Mouse (Mus musculus) hindbrain, postnatal 0 days (tissue): ENCODE measurements around the gene Cd2. TPM values are rescaled to one million over a fixed set of nuclear protein-coding genes. Genes with fewer than 3 reads are reported as not detected.
A peak's percentile ranks its signal among the peaks of the same experiment; 100 is the strongest.

Experiments used
- ATAC-seq: fragments of 200-750 bp; cut with Nextera tagmentation; 2 replicates; pipeline ENCODE4 v1.8.0; 2017; ENCODE audit warnings: mild to moderate bottlenecking, moderate TSS enrichment, moderate library complexity
- DNase-seq: peaks from one replicate; pipeline ENCODE4 v3.0.0-alpha.2; 2015; ENCODE audit warnings: low spot score
- H3K27ac ChIP-seq: fragments of 300-500 bp; sonication (generic); 2 replicates; pipeline ENCODE4 v1.5.1; 2014; ENCODE audit warnings: mild to moderate bottlenecking
- H3K27me3 ChIP-seq: fragments of 300-500 bp; sonication (generic); 2 replicates; pipeline ENCODE4 v1.6.1; 2014; ENCODE audit warnings: low read length, mixed read lengths; ENCODE audit not compliant: insufficient read depth
- H3K36me3 ChIP-seq: fragments of 300-500 bp; sonication (generic); 2 replicates; pipeline ENCODE4 v1.6.1; 2014; ENCODE audit warnings: low read length, mixed read lengths; ENCODE audit not compliant: insufficient read depth
- H3K4me1 ChIP-seq: fragments of 300-500 bp; sonication (generic); 2 replicates; pipeline ENCODE4 v1.6.1; 2014; ENCODE audit warnings: antibody characterized with exemption, low read length, mixed read lengths; ENCODE audit not compliant: insufficient read depth
- H3K4me2 ChIP-seq: fragments of 300-500 bp; sonication (generic); 2 replicates; pipeline ENCODE4 v1.6.1; 2014; ENCODE audit warnings: low read depth, mild to moderate bottlenecking, low read length, moderate library complexity, mixed read lengths
- H3K4me3 ChIP-seq: fragments of 300-500 bp; sonication (generic); 2 replicates; pipeline ENCODE4 v1.5.1; 2014; ENCODE audit warnings: low read length
- H3K9ac ChIP-seq: fragments of 300-500 bp; sonication (generic); replicated peaks from 2 replicates; pipeline ENCODE4 v1.6.1; 2014; ENCODE audit warnings: mild to moderate bottlenecking, low read length, moderate library complexity, mixed read lengths
- H3K9me3 ChIP-seq: fragments of 300-500 bp; sonication (generic); 2 replicates; pipeline ENCODE4 v1.6.1; 2016; ENCODE audit warnings: low read length, mixed read lengths
- CTCF ChIP-seq: IDR thresholded peaks from 2 replicates; pipeline ENCODE4 v1.5.1; 2016; ENCODE audit warnings: antibody characterized with exemption, control low read depth, low read depth
- WGBS: fragments of 180-500 bp; shearing (Covaris S2); extraction: QIAGEN DNeasy Blood & Tissue Kit; methylation state at CpG from one replicate; pipeline ENCODE4 v1.1.7; 2014; 5-methylcytosine and 5-hydroxymethylcytosine counted together
- polyA plus RNA-seq: library from polyadenylated mRNA; unstranded; fragments of >200 nt; fragmentation: Nextera tagmentation; extraction: Ambion mirVana; gene quantifications from 2 replicates; pipeline ENCODE4 v1.2.1, GENCODE M21; 2015
- total RNA-seq: library from RNA; depleted of rRNA; stranded (reverse); fragments of >200 nt; gene quantifications from 2 replicates; pipeline ENCODE4 v1.2.3, GENCODE M21; 2014

Cd2 gene
- total and polyA plus RNA-seq, 2 experiments from 2014 or later: not detected

DNA sequence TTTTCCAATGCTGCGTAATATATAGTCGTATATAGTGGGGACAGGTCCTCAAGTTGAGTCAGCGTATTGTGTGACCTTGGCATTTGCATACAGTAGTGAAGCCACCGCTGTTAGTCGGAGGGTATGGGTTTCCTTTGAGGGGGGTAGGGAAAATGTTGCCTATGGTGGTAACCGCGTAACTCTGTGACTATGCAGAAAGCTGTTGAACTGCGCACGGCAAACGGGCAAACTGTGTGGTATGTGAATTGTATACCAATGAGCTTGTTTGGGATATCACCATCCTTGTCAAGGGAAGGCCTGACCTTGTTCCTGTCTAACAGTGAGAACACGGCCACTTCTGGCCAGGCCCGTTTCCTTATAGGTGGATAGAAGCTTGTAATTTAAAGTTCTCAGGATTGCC, 1.9 kb downstream of the Cd2 start:
- peaks cover 3% of the 10 kb centered on the region; the same call in 1 of the 2 replicates for H3K4me1 ChIP-seq
- H3K4me2 ChIP-seq: no peak overlapping the region
- no peaks in the 10 kb centered on the region for H3K27me3 ChIP-seq
- H3K9me3 ChIP-seq: no peaks in the 10 kb centered on the region
- ATAC-seq: no peak
- 91% methylated on average over 12 of the region's 12 CpGs for WGBS
- no peak for DNase-seq
- no peak overlapping the region for H3K9ac ChIP-seq
- H3K36me3 ChIP-seq: no peaks in the 10 kb centered on the region
- TF ChIP-seq CTCF: no peak
- no peak overlapping the region for H3K27ac ChIP-seq
- no peak overlapping the region for H3K4me3 ChIP-seq

DNA sequence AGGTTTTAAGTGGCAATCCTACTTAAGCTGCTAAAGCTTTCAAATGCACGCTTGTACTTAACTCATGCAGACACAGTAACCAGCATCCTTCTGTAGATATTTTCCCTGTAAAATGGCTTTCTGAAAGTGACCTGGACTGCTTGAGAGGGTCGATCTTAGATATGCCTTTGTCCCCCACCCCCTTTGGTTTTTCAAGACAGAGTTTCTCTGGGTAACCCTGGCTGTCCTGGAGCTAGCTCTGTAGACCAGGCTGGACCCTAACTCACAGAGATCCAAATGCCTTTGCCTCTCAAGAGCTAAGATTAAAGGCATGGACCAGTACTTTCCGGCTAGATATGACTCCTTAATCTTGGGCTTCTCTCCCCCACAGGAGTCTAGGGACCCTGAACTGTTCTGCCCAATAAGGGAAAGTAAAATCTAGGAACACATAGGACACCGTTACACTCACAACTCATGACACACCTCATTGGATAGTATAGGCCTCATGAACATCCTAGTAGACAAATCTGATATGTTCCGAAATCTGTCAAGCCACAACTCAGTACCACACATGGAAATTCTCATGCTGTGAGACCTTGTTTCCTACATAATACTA, 2.6 kb downstream of the Cd2 start:
- WGBS: 91% methylated on average over 5 of the region's 5 CpGs
- no peak for TF ChIP-seq CTCF
- no peak overlapping the region for H3K9ac ChIP-seq
- DNase-seq (no peak), ATAC-seq (no peak)
- H3K4me2 ChIP-seq: no peak overlapping the region
- no peaks in the 10 kb centered on the region for H3K36me3 ChIP-seq
- no peak overlapping the region for H3K27ac ChIP-seq
- peaks cover 5% of the 10 kb centered on the region; the same call in 1 of the 2 replicates for H3K4me1 ChIP-seq
- H3K9me3 ChIP-seq: no peaks in the 10 kb centered on the region
- no peaks in the 10 kb centered on the region for H3K27me3 ChIP-seq
- H3K4me3 ChIP-seq: no peak overlapping the region

DNA sequence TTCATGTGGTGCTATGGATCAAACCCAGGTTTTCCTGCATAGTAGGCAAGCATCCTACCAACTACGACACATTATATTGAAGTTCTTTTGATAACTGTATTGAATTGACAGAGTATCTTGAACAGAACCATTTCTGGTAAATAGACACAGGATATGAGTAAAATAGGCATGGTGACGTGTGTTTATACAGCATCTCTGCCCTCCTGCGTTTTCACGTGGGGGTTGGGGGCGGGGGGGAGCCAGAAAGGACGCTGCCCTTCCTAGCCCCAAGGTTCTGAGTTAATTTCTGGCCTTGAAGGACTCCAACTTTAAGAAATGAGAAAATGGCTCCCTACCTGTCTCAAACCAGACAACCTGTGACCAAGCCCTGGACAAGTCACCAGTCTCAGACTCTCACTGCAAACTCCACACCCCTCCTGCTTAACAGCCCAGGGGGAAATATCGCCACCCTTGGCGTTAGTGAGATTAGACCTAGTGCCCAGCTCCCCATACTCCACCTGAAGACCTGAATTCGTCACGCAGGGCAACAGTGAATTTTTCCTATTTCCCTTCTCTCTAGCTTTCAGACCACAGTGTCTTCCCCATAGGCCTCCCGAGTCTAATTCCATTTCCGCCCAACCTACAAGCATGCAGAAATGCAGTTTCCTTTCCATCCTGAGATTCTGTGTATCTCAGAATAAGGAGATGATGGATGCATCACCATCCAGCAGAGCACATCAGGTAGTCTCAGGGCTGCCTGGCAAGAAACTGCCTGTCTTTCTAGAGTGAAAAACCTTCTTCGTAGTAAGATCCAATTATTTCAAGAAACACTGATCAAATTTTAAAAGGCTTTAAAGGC, 3.7 kb downstream of the Cd2 start:
- Histone ChIP-seq H3K9me3 (no peaks in the 10 kb centered on the region), H3K27ac (no peak overlapping the region), H3K4me1 (peaks cover 5% of the 10 kb centered on the region; the same call in 1 of the 2 replicates), H3K9ac (no peak overlapping the region), H3K27me3 (no peaks in the 10 kb centered on the region), H3K4me3 (no peak overlapping the region), H3K4me2 (no peak overlapping the region), H3K36me3 (no peaks in the 10 kb centered on the region)
- 88% methylated on average over 13 of the region's 13 CpGs for WGBS
- DNase-seq: no peak
- ATAC-seq: no peak
- TF ChIP-seq CTCF: no peak

DNA sequence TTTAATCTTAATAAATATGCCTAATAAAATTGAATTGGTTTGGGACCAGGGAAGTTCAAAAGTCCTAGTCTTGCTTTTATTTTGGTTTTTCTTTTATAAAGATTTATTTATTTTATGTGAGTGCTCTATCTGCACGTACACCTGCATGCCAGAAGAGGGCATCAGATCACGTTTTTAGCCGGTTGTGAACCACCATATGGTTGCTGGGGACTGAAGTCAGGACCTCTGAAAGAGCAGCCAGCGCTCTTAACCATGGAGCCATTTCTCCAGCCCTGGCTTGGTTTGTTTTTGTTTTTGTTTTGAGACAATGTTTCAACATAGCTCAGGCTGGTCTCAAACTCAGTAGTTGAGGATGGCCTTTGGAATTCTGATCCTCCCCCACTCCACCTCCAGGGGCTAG, 4.3 kb downstream of the Cd2 start:
- Histone ChIP-seq H3K9me3 (no peaks in the 10 kb centered on the region), H3K4me2 (no peak overlapping the region), H3K4me3 (no peak overlapping the region), H3K27ac (no peak overlapping the region), H3K9ac (no peak overlapping the region), H3K4me1 (peaks cover 5% of the 10 kb centered on the region; the same call in 1 of the 2 replicates), H3K27me3 (no peaks in the 10 kb centered on the region), H3K36me3 (no peaks in the 10 kb centered on the region)
- DNase-seq: no peak
- no peak for ATAC-seq
- WGBS: 82% methylated on average over 4 of the region's 4 CpGs
- TF ChIP-seq CTCF: peak; percentile 3; the same call in 1 of the 2 replicates

DNA sequence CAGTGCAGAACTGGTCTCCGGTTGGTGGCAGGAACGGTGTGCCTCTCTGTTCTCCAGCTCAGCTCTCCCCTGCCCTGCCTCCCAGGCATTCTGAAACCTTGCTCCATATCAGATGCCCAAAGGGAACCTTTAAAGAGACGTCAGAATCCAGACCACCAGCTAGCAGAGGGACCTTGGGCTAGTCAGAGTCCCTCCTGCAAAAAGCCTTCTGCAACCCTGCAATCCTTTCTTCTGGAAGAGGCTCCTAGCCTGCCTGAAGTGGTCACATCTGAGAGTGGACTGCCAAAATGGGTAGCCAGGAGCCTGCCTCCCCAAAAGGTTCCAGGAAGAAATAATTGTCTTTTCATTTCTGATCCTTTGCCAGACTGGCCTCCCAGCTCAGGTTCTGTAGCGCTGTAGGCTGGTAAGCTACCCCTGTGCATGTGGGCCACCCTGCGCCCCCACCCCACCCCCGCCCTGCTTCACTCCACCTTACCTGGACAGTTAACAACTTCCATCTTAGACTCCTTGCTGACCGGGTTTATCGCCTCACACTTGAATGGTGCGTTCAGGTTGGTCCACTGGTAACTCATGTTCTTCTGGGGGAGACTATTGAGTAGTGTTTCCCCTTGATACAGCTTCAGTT, 5.1 kb downstream of the Cd2 start:
- DNase-seq (no peak), ATAC-seq (no peak)
- no peaks in the 10 kb centered on the region for H3K9me3 ChIP-seq
- TF ChIP-seq CTCF: no peak
- 89% methylated on average over 9 of the region's 9 CpGs for WGBS
- H3K9ac ChIP-seq: no peak overlapping the region
- H3K4me3 ChIP-seq: no peak overlapping the region
- no peaks in the 10 kb centered on the region for H3K36me3 ChIP-seq
- H3K27me3 ChIP-seq: no peaks in the 10 kb centered on the region
- no peak overlapping the region for H3K27ac ChIP-seq
- H3K4me2 ChIP-seq: no peak overlapping the region
- peaks cover 5% of the 10 kb centered on the region; the same call in 1 of the 2 replicates for H3K4me1 ChIP-seq

DNA sequence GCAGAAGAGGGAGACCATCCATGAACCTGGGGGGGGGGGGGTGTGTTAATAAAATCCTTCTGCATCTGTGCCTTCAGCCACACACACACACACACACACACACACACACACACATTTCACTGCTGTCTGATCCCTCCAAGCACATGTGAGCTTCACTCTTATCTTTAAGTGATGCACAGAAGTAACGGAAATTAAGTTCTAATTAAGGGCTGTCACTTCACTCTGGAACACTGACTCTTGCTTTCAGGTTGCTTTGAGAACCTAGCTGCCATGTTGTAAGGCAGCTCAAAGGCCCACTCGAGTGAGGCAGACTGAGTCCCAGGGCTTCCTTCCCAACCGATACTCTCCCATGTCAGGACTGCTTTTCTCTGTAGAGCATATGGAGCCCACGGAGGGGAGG, 5.9 kb downstream of the Cd2 start:
- Histone ChIP-seq H3K4me2 (no peak overlapping the region), H3K4me1 (peaks cover 5% of the 10 kb centered on the region; the same call in 1 of the 2 replicates), H3K4me3 (no peak overlapping the region), H3K36me3 (no peaks in the 10 kb centered on the region), H3K9ac (no peak overlapping the region), H3K27ac (no peak overlapping the region), H3K9me3 (no peaks in the 10 kb centered on the region), H3K27me3 (no peaks in the 10 kb centered on the region)
- 76% methylated on average over 4 of the region's 4 CpGs for WGBS
- TF ChIP-seq CTCF: no peak
- ATAC-seq (no peak), DNase-seq (no peak)
